Comparison of ENCODE assay signal across 10 mouse cellular contexts in the genomic region with DNA sequence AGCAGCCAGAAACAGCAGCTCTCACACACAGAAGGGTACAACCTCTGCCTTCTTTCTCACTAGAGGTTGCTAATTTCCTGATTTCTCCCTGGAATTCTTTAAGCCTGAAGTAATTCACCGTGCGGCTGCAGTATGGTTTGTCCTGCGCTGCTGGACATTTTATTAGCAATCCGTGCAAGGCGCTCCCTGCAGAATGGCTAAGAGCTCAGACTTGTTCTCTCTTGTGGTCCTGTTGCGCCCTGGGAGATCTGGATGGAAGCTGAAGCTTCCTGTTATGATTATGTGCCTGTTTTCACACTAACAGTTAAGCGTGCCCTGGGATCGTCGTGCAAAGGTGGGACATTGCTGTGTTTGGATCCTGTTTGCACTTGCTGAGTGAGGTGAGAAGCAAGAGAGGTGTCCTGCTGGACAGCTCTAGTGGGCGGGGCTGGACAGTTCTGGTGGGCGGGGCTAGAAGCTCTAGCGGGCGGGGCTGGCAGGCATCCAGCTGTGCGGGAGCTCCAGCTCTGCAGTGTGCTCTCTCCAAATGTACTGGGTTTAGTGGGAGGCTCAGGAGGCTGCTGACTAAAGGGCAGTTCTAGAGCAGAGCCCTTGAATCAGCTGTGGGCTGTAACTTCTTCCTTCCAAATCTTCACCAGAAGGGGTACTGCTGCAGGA.
A peak's percentile ranks its signal among the peaks of the same experiment; 100 is the strongest.
DNase-seq lines count a peak whose midpoint lies in the region; ATAC-seq lines count a peak whose summit lies in the region.
"Had no signal": no experiment of that assay in that cellular context is flagged by ENCODE, and none has a peak within 500 bp of the region (broad histone marks: within the 10 kb centered on the region; RNA-seq: fewer than 3 reads in every experiment).

No protein-coding gene starts in this region.

- WGBS in forebrain, embryonic 14.5 days, result 47% methylated on average over 14 of the region's 14 CpGs
- 54% methylated on average over 14 of the region's 14 CpGs for WGBS in forebrain, embryonic 10.5 days
- 44% methylated on average over 14 of the region's 14 CpGs for WGBS in liver, embryonic 12.5 days (ENCODE audit: insufficient replicate concordance)

- H3K27ac ChIP-seq in forebrain, embryonic 14.5 days (ENCODE audit: low read depth, low read length), result no peak overlapping the region
- H3K27ac ChIP-seq in forebrain, embryonic 10.5 days, result no peak overlapping the region
- H3K27ac ChIP-seq in liver, embryonic 12.5 days, result no peak overlapping the region
- H3K27ac ChIP-seq: forebrain, embryonic 12.5 days; midbrain, embryonic 10.5 days had no signal

- H3K9me3 ChIP-seq in forebrain, embryonic 14.5 days (replicated peaks; ENCODE audit: control insufficient read depth, low read length), result no peaks in the 10 kb centered on the region
- H3K9me3 ChIP-seq in forebrain, embryonic 10.5 days, result no peaks in the 10 kb centered on the region
- H3K9me3 ChIP-seq in liver, embryonic 12.5 days (replicated peaks), result no peaks in the 10 kb centered on the region
- H3K9me3 ChIP-seq: forebrain, embryonic 12.5 days; midbrain, embryonic 10.5 days had no signal

- H3K4me3 ChIP-seq in forebrain, embryonic 14.5 days (ENCODE audit: low read depth, low read length), result no peak overlapping the region
- H3K4me3 ChIP-seq in forebrain, embryonic 10.5 days, result no peak overlapping the region
- no peak overlapping the region for H3K4me3 ChIP-seq in liver, embryonic 12.5 days
- H3K4me3 ChIP-seq: forebrain, embryonic 12.5 days; midbrain, embryonic 10.5 days had no signal

- DNase-seq in forebrain, embryonic 14.5 days (ENCODE audit: low spot score), result peak; percentile 21
- no peak for DNase-seq in forebrain, embryonic 10.5 days (ENCODE audit: extremely low spot score, low spot score)
- peak; percentile 59 for DNase-seq in liver
- DNase-seq in embryo, embryonic 11.5 days (ENCODE audit: low read depth, low spot score), result peak; percentile 11
- DNase-seq in lung, postnatal 10 days, result peak; percentile 27
- DNase-seq in layer of hippocampus, postnatal 10 days (ENCODE audit: low spot score in 2 of 2), result no peak
- no peak for DNase-seq in left cerebral cortex, adult 18-20 months (ENCODE audit: low spot score in 2 of 2)

- no peak for ATAC-seq in forebrain, embryonic 14.5 days
- no peak for ATAC-seq in liver, embryonic 12.5 days

- H3K9ac ChIP-seq in forebrain, embryonic 14.5 days (ENCODE audit: low read length), result no peak overlapping the region
- H3K9ac ChIP-seq in liver, embryonic 12.5 days, result no peak overlapping the region
- H3K9ac ChIP-seq: forebrain, embryonic 12.5 days had no signal

- H3K27me3 ChIP-seq in forebrain, embryonic 14.5 days (replicated peaks; ENCODE audit: control insufficient read depth, insufficient read depth, low read length), result no peaks in the 10 kb centered on the region
- H3K27me3 ChIP-seq in forebrain, embryonic 10.5 days (ENCODE audit: poor library complexity, severe bottlenecking), result no peaks in the 10 kb centered on the region
- H3K27me3 ChIP-seq in liver, embryonic 12.5 days (replicated peaks), result no peaks in the 10 kb centered on the region
- H3K27me3 ChIP-seq: forebrain, embryonic 12.5 days had no signal

- H3K4me2 ChIP-seq in forebrain, embryonic 14.5 days (ENCODE audit: low read length), result no peak overlapping the region
- no peak overlapping the region for H3K4me2 ChIP-seq in liver, embryonic 12.5 days
- H3K4me2 ChIP-seq: forebrain, embryonic 12.5 days had no signal

- no peaks in the 10 kb centered on the region for H3K36me3 ChIP-seq in forebrain, embryonic 14.5 days (ENCODE audit: control insufficient read depth, insufficient read depth, low read length)
- H3K36me3 ChIP-seq in forebrain, embryonic 10.5 days (replicated peaks), result no peaks in the 10 kb centered on the region
- H3K36me3 ChIP-seq in liver, embryonic 12.5 days, result no peaks in the 10 kb centered on the region
- H3K36me3 ChIP-seq: forebrain, embryonic 12.5 days; midbrain, embryonic 10.5 days had no signal

- H3K4me1 ChIP-seq in forebrain, embryonic 14.5 days (ENCODE audit: control insufficient read depth, insufficient read depth, low read length), result no peaks in the 10 kb centered on the region
- peaks cover 9% of the 10 kb centered on the region; the same call in 1 of the 2 replicates for H3K4me1 ChIP-seq in forebrain, embryonic 10.5 days
- H3K4me1 ChIP-seq in liver, embryonic 12.5 days, result no peaks in the 10 kb centered on the region
- H3K4me1 ChIP-seq: forebrain, embryonic 12.5 days; midbrain, embryonic 10.5 days had no signal

Comparison
In these comparisons a context has a peak if more than half of its experiments do, and no peak if none do; other contexts are left out.
1. DNase-seq: peak in forebrain, embryonic 14.5 days (single experiment), liver (single experiment), embryo, embryonic 11.5 days (single experiment) and lung, postnatal 10 days (single experiment); none in forebrain, embryonic 10.5 days (single experiment), layer of hippocampus, postnatal 10 days (0 of 2) and left cerebral cortex, adult 18-20 months (0 of 2).